Mouse (Mus musculus): ENCODE measurements around the gene Hmgcr.

GRCm38 (mm10) chr13:96716311-96716710 is 45.6 kb upstream of the Hmgcr start:
- TF ChIP-seq CTCF (IDR thresholded peaks at IDR 0.05; ENCODE audit: insufficient read depth, low read length) (no peak), POLR2A (IDR thresholded peaks at IDR 0.05; ENCODE audit: borderline replicate concordance, extremely low read depth, low read depth, low read length) (no peak)
